Mouse (Mus musculus) heart, postnatal 10 days (tissue): ENCODE measurements around the gene Sf3b2. TPM values are rescaled to one million over a fixed set of nuclear protein-coding genes. Genes with fewer than 3 reads are reported as not detected.
"Not testable (repeated sequence)": the region's sequence is repeated elsewhere in the genome, so short reads cannot be mapped to it uniquely, and the experiment has no call there.

Source experiments
- DNase-seq, 2 experiments: peaks; one replicate each; pipeline ENCODE4 v3.0.0; 2021
- intact Hi-C: fragments of 180-260 bp; cut with DNase I; formaldehyde crosslinking; loops from one replicate; pipeline ENCODE4 v1.15.1; 2025
- total RNA-seq, 2 experiments: library from RNA; stranded (reverse); gene quantifications; 2 replicates each; pipeline ENCODE4 v1.2.3; 2021

The Sf3b2 gene
- total RNA-seq, 2 experiments from 2014 or later = 129 to 136 TPM

- intact Hi-C loops = loop anchor here (2.0 kb wide), 2 partner anchors 20 to 78 kb away; partner anchors contain the start of gene Sf3b2
- DNase-seq = no peak
These were observed 20.6 kb downstream of the Sf3b2 start for GRCm38 (mm10) chr19:5274641-5275040.

GRCm38 (mm10) chr19:5273916-5274315, 21.3 kb downstream of the Sf3b2 start:
- peak; percentile 48 to 50 for DNase-seq
- intact Hi-C loops = loop anchor here (2.0 kb wide), 2 partner anchors 21 to 77 kb away; partner anchors contain the start of gene Sf3b2

- DNase-seq = peak; percentile 93
- intact Hi-C loops = no loop called here
These were observed 22.2 kb downstream of the Sf3b2 start, which contains the start of gene Pacs1 for GRCm38 (mm10) chr19:5272801-5273733. TSS of gene Pacs1 (minus strand) at chr19:5273119.

GRCm38 (mm10) chr19:5272326-5272795, 22.9 kb downstream of the Sf3b2 start:
- peak; percentile 48 to 59 for DNase-seq

GRCm38 (mm10) chr19:5271430-5271829, 23.8 kb downstream of the Sf3b2 start:
- intact Hi-C loops = no loop called here
- no peak for DNase-seq

More at GRCm38 (mm10) chr19:5272326-5272795, 22.9 kb downstream of the Sf3b2 start:
- intact Hi-C loops = no loop called here

GRCm38 (mm10) chr19:5269392-5269791, 25.9 kb downstream of the Sf3b2 start:
- no peak for DNase-seq
- intact Hi-C loops = no loop called here

GRCm38 (mm10) chr19:5268875-5269274, 26.4 kb downstream of the Sf3b2 start:
- DNase-seq = no peak
- intact Hi-C loops = no loop called here

GRCm38 (mm10) chr19:5268017-5268416, 27.2 kb downstream of the Sf3b2 start:
- intact Hi-C loops = no loop called here
- no peak for DNase-seq

GRCm38 (mm10) chr19:5267015-5267414, 28.2 kb downstream of the Sf3b2 start:
- intact Hi-C loops = no loop called here
- DNase-seq = no peak

- intact Hi-C loops = no loop called here
- peak in 1 of 2 experiments; percentile 21 for DNase-seq
These were observed 38.1 kb downstream of the Sf3b2 start for GRCm38 (mm10) chr19:5257140-5257539.

GRCm38 (mm10) chr19:5236981-5237380, 58.3 kb downstream of the Sf3b2 start:
- intact Hi-C loops = not testable (repeated sequence)
- DNase-seq = peak; percentile 49 to 50

- intact Hi-C loops = no loop called here
- no peak for DNase-seq
These were observed 62.6 kb downstream of the Sf3b2 start for GRCm38 (mm10) chr19:5232696-5233095.

GRCm38 (mm10) chr19:5230110-5230509, 65.1 kb downstream of the Sf3b2 start:
- intact Hi-C loops = no loop called here
- DNase-seq = no peak

GRCm38 (mm10) chr19:5224624-5225023, 70.6 kb downstream of the Sf3b2 start:
- intact Hi-C loops = no loop called here
- DNase-seq = no peak

GRCm38 (mm10) chr19:5224077-5224476, 71.2 kb downstream of the Sf3b2 start:
- intact Hi-C loops = no loop called here
- DNase-seq = no peak

Other genes with a start within 250 kb of the Sf3b2 start
- 1 to 10 TPM; 2.1 to 2.4 TPM for gene Rin1, start 245.0 kb downstream of the Sf3b2 start, total RNA-seq
- 10 to 100 TPM; 33.8 to 39.7 TPM for gene Cd248, start 227.4 kb downstream of the Sf3b2 start, total RNA-seq
- 1 to 10 TPM; 3.3 to 3.5 TPM for gene Tmem151a, start 209.9 kb downstream of the Sf3b2 start, total RNA-seq
- 10 to 100 TPM; 72.8 to 78.3 TPM for gene Yif1a, start 206.9 kb downstream of the Sf3b2 start, total RNA-seq
- gene Cnih2, start 196.9 kb downstream of the Sf3b2 start, total RNA-seq = under 1 TPM; 0.57 to 0.82 TPM
- 100 to 1,000 TPM; 193 to 204 TPM for gene Rab1b, start 188.4 kb downstream of the Sf3b2 start, total RNA-seq
- 10 to 100 TPM; 38.8 to 42.8 TPM for gene Klc2, start 176.9 kb downstream of the Sf3b2 start, total RNA-seq
- 10 to 100 TPM; 24.5 to 27.8 TPM for gene Pacs1, start 22.3 kb downstream of the Sf3b2 start, total RNA-seq
- 10 to 100 TPM in 1 of 2 experiments, 1 to 10 TPM in 1; 9.4 to 14.6 TPM for gene Gal3st3, start 2.9 kb upstream of the Sf3b2 start, total RNA-seq
- not detected for gene Catsper1, start 40.3 kb upstream of the Sf3b2 start, total RNA-seq
- gene Cst6, start 54.1 kb upstream of the Sf3b2 start, total RNA-seq = 1 to 10 TPM; 2.6 to 3.1 TPM
- 10 to 100 TPM; 26.4 to 28.8 TPM for gene Eif1ad, start 71.3 kb upstream of the Sf3b2 start, total RNA-seq
- 100 to 1,000 TPM; 173 to 178 TPM for gene Banf1, start 71.7 kb upstream of the Sf3b2 start, total RNA-seq
- 10 to 100 TPM; 47.7 to 50.7 TPM for gene Sart1, start 93.2 kb upstream of the Sf3b2 start, total RNA-seq
- not detected for gene Tsga10ip, start 107.1 kb upstream of the Sf3b2 start, total RNA-seq
- 100 to 1,000 TPM; 240 to 260 TPM for gene Drap1, start 129.5 kb upstream of the Sf3b2 start, total RNA-seq
- 10 to 100 TPM; 40.3 to 43.8 TPM for gene AI837181, start 129.7 kb upstream of the Sf3b2 start, total RNA-seq
- not detected for gene Fosl1, start 152.1 kb upstream of the Sf3b2 start, total RNA-seq
- gene Ccdc85b, start 162.4 kb upstream of the Sf3b2 start, total RNA-seq = 10 to 100 TPM; 12.5 to 14.5 TPM
- 10 to 100 TPM; 90.2 to 91.5 TPM for gene Fibp, start 165.2 kb upstream of the Sf3b2 start, total RNA-seq
- gene Ctsw, start 173.1 kb upstream of the Sf3b2 start, total RNA-seq = under 1 TPM; 0.41 to 0.45 TPM
- 10 to 100 TPM; 28.6 to 32.7 TPM for gene Efemp2, start 178.5 kb upstream of the Sf3b2 start, total RNA-seq
- 10 to 100 TPM; 24.3 to 25.5 TPM for gene Mus81, start 192.9 kb upstream of the Sf3b2 start, total RNA-seq
- gene Cfl1, start 195.0 kb upstream of the Sf3b2 start, total RNA-seq = 100 to 1,000 TPM; 497 to 519 TPM
- 1 to 10 TPM in 1 of 2 experiments, under 1 TPM in 1; 0.69 to 1.2 TPM for gene 1700020D05Rik, start 208.3 kb upstream of the Sf3b2 start, total RNA-seq
- 1 to 10 TPM; 6.1 to 7.7 TPM for gene Snx32, start 215.1 kb upstream of the Sf3b2 start, total RNA-seq